Mouse (Mus musculus): ENCODE measurements around the gene Hyal3. TPM values are rescaled to one million over a fixed set of nuclear protein-coding genes. Genes with fewer than 3 reads are reported as not detected.

The Hyal3 gene
- total and polyA plus RNA-seq, 3 experiments = 1.3 to 2.2 (median 1.4) TPM

DNA sequence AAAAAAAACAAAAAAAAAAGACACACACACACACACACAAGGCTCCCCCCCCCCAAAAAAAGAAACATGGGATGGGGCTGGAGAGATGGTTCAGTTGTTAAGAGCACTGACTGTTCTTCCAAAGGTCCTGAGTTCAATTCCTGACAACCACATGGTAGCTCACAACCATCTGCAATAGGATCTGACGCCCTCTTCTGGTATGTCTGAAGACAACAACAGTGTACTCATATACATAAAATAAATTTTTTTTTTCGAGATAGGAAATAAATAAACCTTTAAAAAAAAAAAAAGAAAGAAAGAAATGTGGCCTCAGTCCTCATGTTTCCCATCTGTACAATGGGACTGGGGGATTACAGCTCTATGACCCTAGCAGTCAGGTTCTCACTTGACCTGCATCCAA, 36.8 kb downstream of the Hyal3 start:
- DNase-seq = no peak

DNA sequence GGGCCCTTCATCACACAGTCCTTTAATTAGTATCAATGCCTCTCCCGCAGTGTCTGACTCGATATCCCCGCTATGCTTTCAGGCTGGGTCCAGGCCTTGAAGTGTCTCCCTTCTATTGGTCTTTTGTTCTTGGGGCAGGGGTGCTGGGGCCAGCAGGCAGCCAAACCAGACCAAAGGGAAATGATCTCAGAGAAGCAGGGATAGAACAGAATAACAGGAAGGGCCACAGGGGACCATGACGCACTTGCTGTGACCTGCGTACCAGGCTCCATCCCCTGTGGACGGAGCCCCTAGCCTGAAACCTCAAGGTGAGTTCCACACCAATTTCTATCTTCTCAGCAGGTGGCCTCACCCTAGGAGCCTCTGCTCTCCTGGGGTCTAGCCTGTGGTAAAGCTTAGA, 37.5 kb downstream of the Hyal3 start:
- DNase-seq = peak; percentile 14

DNA sequence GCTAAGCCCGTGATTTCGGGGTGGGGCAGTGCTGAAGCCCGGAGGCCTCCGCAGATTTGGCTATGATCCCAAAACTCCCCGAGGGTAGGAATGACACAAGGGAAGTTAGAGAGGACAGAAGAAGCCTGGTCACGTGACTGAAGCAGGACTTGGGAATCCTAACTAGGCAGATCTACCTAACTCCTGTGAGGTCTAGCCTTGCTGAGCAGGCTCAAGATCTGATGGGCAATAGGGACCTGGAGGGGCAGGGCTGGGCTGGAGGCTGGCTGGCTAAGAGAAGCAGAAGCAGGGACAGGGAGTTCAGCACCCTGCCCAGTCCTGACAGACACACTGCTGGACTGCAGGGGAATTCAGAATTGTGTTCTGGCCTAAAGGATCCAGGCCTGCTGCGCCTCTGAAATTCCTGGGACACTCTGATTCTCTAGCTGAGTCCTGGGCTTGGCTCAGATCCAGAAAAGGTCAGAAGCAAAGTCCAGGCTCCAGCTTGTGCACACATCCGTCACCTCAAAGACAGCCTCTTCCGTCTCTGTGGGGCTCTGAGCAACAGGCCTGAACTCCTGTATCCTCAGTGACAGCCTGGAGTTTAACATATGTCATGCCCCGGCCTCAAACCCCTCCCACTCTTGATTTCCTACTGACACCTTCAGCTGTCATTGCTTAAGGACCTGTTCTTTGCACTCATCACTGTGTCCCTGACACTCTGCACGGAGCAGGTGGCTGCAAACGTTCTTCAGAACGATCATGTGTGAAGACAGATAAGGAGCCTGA, 38.3 kb downstream of the Hyal3 start:
- peak; percentile 59 for DNase-seq

- peak; percentile 72 for DNase-seq
Measured at GRCm38 (mm10) chr9:107619546-107619879, 38.9 kb downstream of the Hyal3 start.

DNA sequence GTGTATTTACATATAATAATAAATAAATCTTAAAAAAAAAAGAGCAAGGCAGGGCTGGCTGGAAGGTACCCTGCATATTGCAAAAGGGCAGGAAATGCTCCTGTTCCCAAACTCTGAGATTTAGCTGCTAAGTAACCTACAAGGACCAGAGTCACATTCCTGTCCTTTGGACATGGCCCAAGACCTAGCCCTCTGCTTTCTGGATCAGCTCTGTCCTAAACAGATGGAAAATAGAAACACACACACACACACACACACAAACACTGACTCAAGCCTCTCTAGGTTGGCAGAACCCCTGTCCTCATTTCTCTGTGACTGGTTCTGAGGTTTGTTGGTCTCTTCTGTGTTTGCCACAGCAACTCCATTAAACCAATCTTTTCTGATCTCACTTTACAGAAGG, 40.3 kb downstream of the Hyal3 start:
- DNase-seq = no peak

GRCm38 (mm10) chr9:107624539-107624938, 43.9 kb downstream of the Hyal3 start:
- DNase-seq = peak; percentile 44

GRCm38 (mm10) chr9:107624951-107625350, 44.3 kb downstream of the Hyal3 start:
- DNase-seq = no peak

DNA sequence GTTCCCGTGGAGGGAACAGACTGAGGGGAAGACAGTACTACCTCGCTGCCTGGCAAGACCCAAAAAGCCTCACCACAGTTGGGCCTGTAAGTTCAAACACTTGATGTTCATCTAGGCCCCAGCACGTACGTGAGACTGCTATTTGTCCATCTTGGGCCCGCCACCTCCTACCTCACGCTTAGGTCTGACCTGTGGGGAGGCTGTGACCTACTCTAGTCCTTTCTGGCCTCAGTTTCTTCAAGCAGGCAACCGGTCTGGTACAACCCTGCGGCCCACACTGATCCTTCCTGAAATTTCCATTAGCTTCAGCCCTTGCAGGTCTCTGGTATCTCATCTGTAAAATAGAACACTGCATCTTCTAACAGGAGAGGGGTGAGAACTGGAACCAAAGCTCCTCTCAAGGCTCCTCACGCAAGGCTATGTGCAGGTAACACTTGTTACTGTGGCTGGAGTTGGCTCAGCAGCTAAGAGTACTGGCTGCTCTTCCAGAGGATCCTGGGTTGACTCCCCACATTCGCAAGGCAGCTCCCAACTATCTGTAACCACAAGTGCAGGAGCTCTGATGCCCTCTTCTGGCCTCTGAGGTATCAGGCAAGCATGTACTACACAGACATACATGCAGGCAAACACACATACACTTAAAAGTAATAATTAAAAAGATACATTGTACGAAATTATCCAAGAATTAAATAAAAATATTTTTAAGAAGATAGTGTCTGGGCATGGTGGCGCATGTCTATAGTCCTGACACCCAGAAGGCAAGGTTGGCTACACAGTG, 44.9 kb downstream of the Hyal3 start:
- DNase-seq = no peak

DNA sequence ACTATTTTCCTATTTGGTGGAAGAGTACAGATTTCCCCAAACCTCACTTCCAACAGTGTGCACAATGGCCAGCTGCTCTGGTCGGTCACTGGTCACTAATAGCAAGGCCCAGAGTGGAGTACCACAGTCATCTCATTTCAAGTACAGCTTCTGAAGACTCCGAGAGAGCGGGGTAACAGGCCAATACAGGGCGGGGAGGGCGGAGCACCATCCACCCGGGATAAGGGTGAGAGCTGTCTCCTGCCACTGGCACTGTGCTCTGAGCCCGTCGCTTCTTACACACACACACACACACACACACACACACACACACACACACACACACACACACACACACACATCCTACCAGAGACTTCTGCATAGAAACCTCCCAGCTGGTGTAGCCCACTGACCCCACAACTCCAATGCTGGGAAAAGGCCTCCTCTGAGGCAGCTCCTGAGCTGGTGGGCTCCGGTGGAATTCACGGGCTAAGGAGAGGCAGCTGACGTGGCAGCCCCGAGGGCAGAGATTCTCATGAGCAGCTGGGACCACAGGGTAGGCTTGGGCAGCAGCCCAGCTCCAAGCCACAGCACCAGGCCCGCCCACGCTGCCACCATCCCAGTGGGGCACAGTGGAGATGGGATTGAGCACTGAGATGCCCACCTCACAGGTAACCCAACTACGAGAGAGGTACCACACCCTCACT, 45.7 kb downstream of the Hyal3 start:
- DNase-seq = no peak

GRCm38 (mm10) chr9:107626844-107627277, 46.2 kb downstream of the Hyal3 start:
- peak; percentile 75 for DNase-seq

DNA sequence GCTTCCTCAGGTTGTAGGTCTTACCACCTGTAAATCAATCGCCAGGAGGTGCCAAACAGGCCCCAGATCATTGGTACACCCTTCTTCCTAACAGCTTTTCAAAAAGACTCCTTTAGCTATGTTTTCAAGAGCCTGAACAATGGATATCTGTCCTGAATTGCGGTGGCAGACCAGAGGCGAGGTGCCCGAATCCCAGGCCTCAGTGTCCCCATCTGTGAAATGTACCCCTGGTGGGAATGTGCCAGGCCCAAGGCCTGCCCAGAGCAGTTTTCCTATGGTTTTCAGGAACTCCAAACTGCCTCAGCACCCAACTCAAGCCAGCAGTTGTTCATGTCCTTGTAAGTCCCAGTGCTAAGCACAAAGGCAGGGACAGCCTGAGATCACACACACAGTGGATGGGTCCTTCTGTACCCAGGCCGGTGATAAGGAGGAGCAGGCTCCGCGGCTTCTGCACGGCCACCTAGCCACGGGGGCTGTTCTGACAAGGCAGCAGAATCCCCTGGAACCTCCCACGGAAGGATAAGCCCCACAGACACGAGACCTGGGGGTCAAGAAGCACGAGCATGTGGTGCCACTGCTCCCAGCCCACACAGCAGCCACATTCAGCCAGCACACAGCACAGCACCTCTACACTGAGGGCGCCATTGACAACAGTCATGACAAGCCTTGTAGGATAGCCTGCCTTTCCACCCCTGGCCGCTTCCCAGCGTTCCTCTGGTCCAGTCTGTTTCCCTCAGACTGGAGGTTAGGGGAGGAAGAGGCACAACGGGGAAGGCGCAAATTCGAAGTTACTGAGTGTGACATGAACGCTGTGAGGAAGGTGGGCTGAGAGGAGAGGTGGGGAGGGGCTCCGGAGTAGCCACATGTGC, 47.0 kb downstream of the Hyal3 start:
- no peak for DNase-seq

- DNase-seq = peak; percentile 65
Measured at GRCm38 (mm10) chr9:107628721-107629410, 48.2 kb downstream of the Hyal3 start.

GRCm38 (mm10) chr9:107629411-107629730, 48.8 kb downstream of the Hyal3 start:
- no peak for DNase-seq

GRCm38 (mm10) chr9:107629901-107630425, 49.3 kb downstream of the Hyal3 start:
- peak; percentile 8 for DNase-seq

- no peak for DNase-seq
Measured at GRCm38 (mm10) chr9:107630576-107630975, 50.0 kb downstream of the Hyal3 start.

DNA sequence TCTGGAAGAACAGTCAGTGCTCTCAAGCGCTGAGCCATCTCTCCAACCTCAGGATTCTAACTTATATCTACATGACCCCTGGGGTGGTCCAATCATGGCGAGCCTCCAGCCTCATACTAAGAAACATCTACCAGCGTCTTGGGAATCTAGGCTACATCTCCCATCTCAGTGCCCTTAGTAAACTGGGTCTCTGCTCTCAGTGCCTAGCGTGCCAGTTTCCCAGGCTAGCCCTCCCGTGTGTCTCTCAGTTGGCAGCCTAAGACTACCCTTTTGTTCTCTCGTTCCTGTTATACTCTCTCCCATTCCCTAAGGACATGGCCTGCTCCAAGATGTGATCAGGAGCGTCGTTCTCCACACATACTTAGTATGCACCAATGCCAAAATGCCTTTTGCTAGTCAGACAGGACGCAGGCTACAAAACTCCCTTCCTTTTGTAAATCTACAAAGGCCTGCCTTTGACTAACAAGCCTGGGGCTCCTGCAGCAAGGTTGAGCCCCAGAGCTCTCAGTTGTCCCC, 50.8 kb downstream of the Hyal3 start:
- no peak for DNase-seq

DNA sequence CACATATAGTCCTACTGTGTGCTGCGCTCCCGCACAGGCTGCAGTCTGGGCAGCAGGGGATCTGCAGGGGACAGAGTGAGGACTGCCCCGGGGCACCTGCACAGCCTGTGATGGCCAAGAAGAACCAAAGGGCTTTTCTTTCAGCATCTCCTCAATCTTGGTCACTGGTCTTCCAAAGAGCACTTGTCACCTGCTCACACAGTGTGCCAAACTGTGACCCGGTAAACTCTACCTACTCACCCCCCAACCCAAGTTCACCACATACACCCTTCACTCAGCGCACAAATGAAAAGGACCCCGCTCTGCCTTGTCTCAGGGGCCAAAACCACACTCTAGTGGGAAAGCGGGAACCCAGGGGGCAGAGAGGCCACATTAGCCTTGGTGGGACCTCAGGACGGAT, 51.2 kb downstream of the Hyal3 start:
- DNase-seq = no peak

DNA sequence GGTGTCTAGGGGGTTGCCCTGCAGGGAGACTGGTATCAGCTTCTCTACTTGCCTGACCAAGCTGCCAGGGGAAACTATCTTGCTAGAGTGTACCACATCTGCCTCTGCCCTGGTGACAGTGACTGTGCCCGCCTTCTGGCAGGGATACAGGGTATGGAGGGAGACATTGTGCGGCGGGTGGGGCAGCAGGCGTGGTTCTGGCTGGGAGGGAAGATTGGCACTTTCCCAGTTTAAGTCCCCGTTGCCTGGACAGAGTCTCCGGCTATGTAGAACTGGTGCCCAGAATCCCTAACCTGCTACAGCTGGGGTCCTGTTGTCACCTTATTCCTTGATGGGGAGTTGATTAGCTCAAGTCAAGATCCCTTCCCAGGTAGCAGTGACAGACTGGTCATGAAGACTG, 51.9 kb downstream of the Hyal3 start:
- peak; percentile 69 for DNase-seq

DNA sequence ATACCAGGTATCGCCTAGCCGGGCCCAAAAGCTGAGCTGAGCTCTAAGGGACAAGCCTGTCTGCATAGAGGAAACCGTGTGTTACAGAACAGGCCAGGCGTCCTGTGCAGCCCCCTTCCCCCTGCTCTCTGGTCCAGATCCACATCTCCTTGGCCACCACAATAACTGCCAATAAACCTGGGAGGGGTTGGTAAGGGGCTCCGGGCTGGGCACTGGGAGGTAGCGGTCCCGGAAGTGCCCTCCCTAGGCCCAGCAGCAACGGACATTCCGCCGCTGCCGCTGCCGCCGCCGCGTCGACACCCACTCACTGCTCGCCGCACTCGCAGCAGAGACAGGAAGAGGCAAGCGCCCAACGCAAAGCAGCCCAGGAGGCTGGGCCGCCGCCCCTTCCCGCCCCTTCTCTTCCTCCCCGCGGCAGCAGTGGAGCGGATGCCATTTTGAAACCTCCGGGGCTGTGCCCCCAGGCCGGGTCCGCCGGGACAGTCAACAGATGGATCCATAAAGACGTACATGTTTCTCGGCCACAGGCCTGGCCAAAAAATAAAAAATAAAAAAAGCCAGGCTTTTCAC, 52.6 kb downstream of the Hyal3 start:
- DNase-seq = peak; percentile 91

DNA sequence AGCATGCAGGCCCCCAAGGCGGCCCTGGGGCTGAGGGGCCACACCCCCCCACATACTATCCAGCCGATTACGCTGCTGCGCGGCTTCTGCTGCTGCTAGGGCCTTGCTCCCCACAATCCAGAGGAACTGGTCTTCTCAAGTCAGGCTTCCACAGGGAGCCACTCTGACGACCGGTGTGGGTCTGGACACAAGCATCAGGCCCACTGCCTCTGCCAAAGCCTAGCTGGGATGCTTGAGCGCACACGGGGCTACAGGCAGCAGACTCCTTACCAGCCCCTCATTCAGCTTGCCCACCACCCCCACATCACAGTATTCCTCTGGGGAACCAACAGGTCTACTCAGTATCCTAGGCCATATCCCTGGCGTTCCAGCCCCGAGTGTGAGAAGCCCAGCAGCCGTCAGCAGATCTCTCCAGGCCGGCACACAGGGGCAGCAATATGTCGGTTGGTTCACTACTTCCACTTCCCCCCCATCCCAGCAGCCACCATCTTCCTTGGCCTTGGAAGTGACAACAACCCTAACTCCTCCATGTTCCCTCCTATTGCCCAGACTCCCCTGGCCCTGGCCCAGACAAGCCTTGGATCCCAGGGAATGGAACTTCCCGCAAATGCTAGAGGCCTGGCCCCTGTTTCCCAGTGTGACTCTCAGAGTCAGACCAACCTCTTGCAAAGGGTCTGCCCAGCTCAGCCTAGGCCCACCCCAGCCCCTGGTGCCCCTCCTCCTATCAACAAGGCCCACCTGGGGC, 53.2 kb downstream of the Hyal3 start:
- DNase-seq = peak; percentile 61
